ENCODE assay signal across 8 mouse cellular contexts in genomic region chr12:117447223-117447622, GRCm38 (mm10).
DNase-seq lines count a peak whose midpoint lies in the region; ATAC-seq and TF ChIP-seq lines count a peak whose summit lies in the region.

No protein-coding gene starts in this region.

- WGBS in intestine, embryonic 16.5 days, result 17% methylated on average over 10 of the region's 10 CpGs
- 5% methylated on average over 10 of the region's 10 CpGs for WGBS in liver, postnatal 0 days (ENCODE audit: insufficient replicate concordance)

- ATAC-seq in intestine, embryonic 16.5 days, result peak; percentile 59
- ATAC-seq in liver, postnatal 0 days, result peak; percentile 66

- H3K4me3 ChIP-seq in intestine, embryonic 16.5 days (ENCODE audit: low read length), result no peak overlapping the region
- H3K4me3 ChIP-seq in liver, postnatal 0 days (ENCODE audit: low read depth, low read length), result no peak overlapping the region

- H3K9ac ChIP-seq in intestine, embryonic 16.5 days (ENCODE audit: low read depth, low read length), result no peak overlapping the region
- H3K9ac ChIP-seq in liver, postnatal 0 days (replicated peaks), result no peak overlapping the region

- no peak for TF ChIP-seq CTCF in liver, postnatal 0 days (IDR thresholded peaks at IDR 0.05; ENCODE audit: low read depth)

- no peaks in the 10 kb centered on the region for H3K36me3 ChIP-seq in intestine, embryonic 16.5 days (ENCODE audit: control insufficient read depth, insufficient read depth, low read length)
- no peaks in the 10 kb centered on the region for H3K36me3 ChIP-seq in liver, postnatal 0 days (replicated peaks; ENCODE audit: insufficient read depth, low read length)

- DNase-seq in adrenal gland, postnatal 10 days, result peak; percentile 12
- no peak for DNase-seq in adrenal gland, postnatal 25 days
- DNase-seq in heart, adult 11 months, result peak; percentile 95
- DNase-seq in liver, postnatal 0 days, result peak; percentile 50
- peak; percentile 38 for DNase-seq in retina, embryonic 14.5 days (ENCODE audit: low spot score)
- DNase-seq in frontal cortex, postnatal 25 days (ENCODE audit: low spot score in 2 of 2), result no peak
- DNase-seq in gastrocnemius, adult 18-20 months (ENCODE audit: low spot score), result no peak

- no peaks in the 10 kb centered on the region for H3K9me3 ChIP-seq in intestine, embryonic 16.5 days (ENCODE audit: control insufficient read depth, low read length)
- H3K9me3 ChIP-seq in liver, postnatal 0 days (ENCODE audit: low read length), result no peaks in the 10 kb centered on the region

- 0 out of 2 replicates have a peak, but pooled peaks cover 8% of the 10 kb centered on the region for H3K4me1 ChIP-seq in intestine, embryonic 16.5 days (ENCODE audit: control insufficient read depth, insufficient read depth, low read length)
- H3K4me1 ChIP-seq in liver, postnatal 0 days (ENCODE audit: insufficient read depth), result peaks cover 7% of the 10 kb centered on the region

- no peaks in the 10 kb centered on the region for H3K27me3 ChIP-seq in intestine, embryonic 16.5 days (replicated peaks; ENCODE audit: control insufficient read depth, insufficient read depth, low read length)
- H3K27me3 ChIP-seq in liver, postnatal 0 days (ENCODE audit: insufficient read depth, low read length), result 0 out of 2 replicates have a peak, but pooled peaks cover 2% of the 10 kb centered on the region

- no peak overlapping the region for H3K27ac ChIP-seq in intestine, embryonic 16.5 days (ENCODE audit: low read length)
- H3K27ac ChIP-seq in liver, postnatal 0 days (ENCODE audit: low read depth), result peak overlapping the region; percentile 6; the same call in 1 of the 2 replicates

- no peak for TF ChIP-seq EP300 in liver, postnatal 0 days (IDR thresholded peaks at IDR 0.05; ENCODE audit: low read depth)

- H3K4me2 ChIP-seq in intestine, embryonic 16.5 days (ENCODE audit: low read depth, low read length), result no peak overlapping the region
- peak overlapping the region; percentile 59 for H3K4me2 ChIP-seq in liver, postnatal 0 days (ENCODE audit: low read depth, low read length)

Comparison
In these comparisons a context has a peak if more than half of its experiments do, and no peak if none do; other contexts are left out.
1. DNase-seq: peak in adrenal gland, postnatal 10 days (single experiment), heart, adult 11 months (single experiment), liver, postnatal 0 days (single experiment) and retina, embryonic 14.5 days (single experiment); none in adrenal gland, postnatal 25 days (single experiment), frontal cortex, postnatal 25 days (0 of 2) and gastrocnemius, adult 18-20 months (single experiment).